Mouse (Mus musculus) ES-E14 (cell line): Measurements from ENCODE around the gene Rcvrn. TPM values are rescaled to one million over a fixed set of nuclear protein-coding genes. Genes with fewer than 3 reads are reported as not detected.

Experiments
- DNase-seq: peaks from one replicate; pipeline ENCODE4 v3.0.0-alpha.2; 2013; ENCODE audit warnings: low read depth, low spot score
- H3K27ac ChIP-seq: 2 replicates; pipeline ENCODE4 v1.5.1; 2012; ENCODE audit warnings: low read depth, mild to moderate bottlenecking, low read length, moderate library complexity, mixed read lengths; ENCODE audit not compliant: poor library complexity, insufficient read depth, severe bottlenecking
- H3K36me3 ChIP-seq: 2 replicates; pipeline ENCODE4 v1.6.1; 2012; ENCODE audit warnings: mild to moderate bottlenecking, low read length, moderate library complexity, mixed read lengths; ENCODE audit not compliant: control insufficient read depth, poor library complexity, insufficient read depth, severe bottlenecking
- H3K4me1 ChIP-seq, 2 experiments: fragments of 150-350 bp in 1 of 2; sonication (generic) in 1 of 2; 2 replicates each; pipeline ENCODE4 v1.6.1; 2012; ENCODE audit warnings: low read length in 2 of 2, mild to moderate bottlenecking in 1 of 2, mixed read lengths in 1 of 2; ENCODE audit not compliant: control insufficient read depth in 2 of 2, insufficient read depth in 2 of 2, poor library complexity in 1 of 2
- H3K4me3 ChIP-seq, 2 experiments: fragments of 150-350 bp in 1 of 2; sonication (generic) in 1 of 2; 2 replicates each; pipeline ENCODE4 v1.5.1; 2012; ENCODE audit warnings: low read length in 2 of 2, low read depth in 1 of 2, mild to moderate bottlenecking in 1 of 2, mixed read lengths in 1 of 2; ENCODE audit not compliant: insufficient read depth in 1 of 2, poor library complexity in 1 of 2, severe bottlenecking in 1 of 2
- H3K9ac ChIP-seq: 2 replicates; pipeline ENCODE4 v1.6.1; 2012; ENCODE audit warnings: low read depth, mild to moderate bottlenecking, low read length, mixed read lengths; ENCODE audit not compliant: poor library complexity, insufficient read depth, severe bottlenecking
- H3K9me3 ChIP-seq: fragments of 150-350 bp; sonication (generic); 2 replicates; pipeline ENCODE4 v1.6.1; 2012; ENCODE audit warnings: low read depth, mild to moderate bottlenecking, low read length; ENCODE audit not compliant: control insufficient read depth, insufficient read depth
- CHD2 ChIP-seq: IDR thresholded peaks from 2 replicates; pipeline ENCODE4 v1.6.1; 2014; ENCODE audit warnings: mild to moderate bottlenecking, low read depth, low read length, inconsistent platforms
- HCFC1 ChIP-seq: IDR thresholded peaks from 2 replicates; pipeline ENCODE4 v1.6.1; 2012; ENCODE audit warnings: low read length, inconsistent platforms, borderline replicate concordance; ENCODE audit not compliant: insufficient read depth
- MAFK ChIP-seq: IDR thresholded peaks from 2 replicates; pipeline ENCODE4 v1.6.1; 2014; ENCODE audit warnings: mild to moderate bottlenecking, low read depth, low read length, inconsistent platforms; ENCODE audit not compliant: insufficient read depth
- ZC3H11A ChIP-seq: IDR thresholded peaks from 2 replicates; pipeline ENCODE4 v1.6.1; 2012; ENCODE audit warnings: low read depth, mild to moderate bottlenecking, inconsistent platforms, low read length, borderline replicate concordance
- ZNF384 ChIP-seq: IDR thresholded peaks from 2 replicates; pipeline ENCODE4 v1.6.1; 2012; ENCODE audit warnings: low read depth, low read length, inconsistent platforms
- in situ Hi-C, 2 experiments: fragments of 600-800 bp; cut with MboI; formaldehyde crosslinking; loops; one replicate each; pipeline ENCODE4 v1.15.1; 2025; ENCODE audit warnings: low sequenced_read_pairs in 2 of 2, inconsistent platforms in 1 of 2; ENCODE audit not compliant: unreplicated experiment in 2 of 2
- total RNA-seq: library from RNA; depleted of rRNA; stranded (reverse); fragments of 300-350 nt; gene quantifications from 2 replicates; pipeline ENCODE4 v1.2.3, GENCODE M21; 2012

Gene Rcvrn
- total RNA-seq, 1 experiment: not detected

DNA sequence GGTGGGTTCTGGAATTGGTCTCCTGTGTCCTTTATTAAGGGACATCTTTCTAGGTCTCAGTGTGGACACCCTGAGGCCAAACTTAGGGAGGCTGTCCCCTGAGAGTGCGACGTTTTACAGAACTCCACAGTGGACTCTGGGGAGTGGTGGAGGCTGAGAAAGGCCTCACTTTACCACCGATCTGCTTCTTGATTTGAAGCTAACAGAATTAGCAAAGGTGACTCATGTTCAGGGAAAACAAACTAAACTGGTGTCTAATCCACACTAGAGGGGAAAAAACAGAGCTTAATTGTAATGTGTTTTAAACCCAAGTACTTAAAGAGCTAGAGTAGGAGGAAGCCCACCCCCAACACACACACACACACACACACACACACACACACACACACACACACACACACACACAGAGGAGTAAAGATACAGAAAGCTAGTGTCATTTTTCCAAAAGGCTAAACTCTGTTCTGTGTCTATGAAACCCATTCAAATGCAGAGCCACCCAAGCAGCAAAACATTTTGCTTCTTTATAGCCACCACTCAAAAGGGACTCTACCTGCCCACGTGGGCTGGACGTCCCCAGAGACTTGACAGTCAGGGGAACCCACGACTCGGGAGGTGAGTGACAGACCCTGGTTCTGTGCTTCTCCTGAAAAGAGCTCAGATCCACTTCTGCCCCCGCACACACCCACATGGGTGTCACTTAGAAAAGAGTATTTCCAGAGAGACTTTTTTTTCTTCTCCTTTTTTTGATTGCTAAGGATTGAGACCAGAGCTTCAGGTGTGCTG is 28.3 kb downstream of the Rcvrn start:
- Histone ChIP-seq H3K4me1 (no peaks in the 10 kb centered on the region), H3K9ac (no peak overlapping the region), H3K4me3 (no peak overlapping the region), H3K9me3 (no peaks in the 10 kb centered on the region), H3K36me3 (no peaks in the 10 kb centered on the region), H3K27ac (no peak overlapping the region)
- no peak for DNase-seq
- in situ Hi-C loops: no loop called here
- TF ChIP-seq ZNF384 (no peak), CHD2 (no peak)

DNA sequence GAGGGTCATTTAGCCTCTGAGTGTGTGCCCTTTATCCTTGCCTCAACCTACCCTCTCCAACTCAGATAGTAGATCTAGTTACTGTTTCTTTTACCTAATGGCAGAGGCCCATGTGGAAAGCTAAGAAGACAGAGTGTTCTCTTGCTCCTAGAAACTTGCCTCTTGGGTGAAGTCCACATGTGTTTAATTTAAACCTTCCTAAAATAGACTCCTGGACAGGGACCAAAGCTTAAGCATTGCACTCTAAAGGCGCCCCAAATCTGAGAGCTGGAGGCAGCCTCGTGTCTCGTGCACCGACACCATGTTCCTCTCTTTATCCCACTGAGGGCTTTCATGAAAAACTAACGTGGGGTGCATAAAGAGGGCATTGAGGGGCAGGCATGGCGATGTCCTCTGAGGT is 32.0 kb downstream of the Rcvrn start:
- in situ Hi-C loops: no loop called here
- TF ChIP-seq ZC3H11A: no peak
- no peak for TF ChIP-seq CHD2
- TF ChIP-seq HCFC1: no peak
- TF ChIP-seq ZNF384: no peak
- TF ChIP-seq MAFK: no peak
- Histone ChIP-seq H3K36me3 (no peaks in the 10 kb centered on the region), H3K4me1 (no peaks in the 10 kb centered on the region), H3K9me3 (no peaks in the 10 kb centered on the region), H3K4me3 (no peak overlapping the region), H3K27ac (no peak overlapping the region), H3K9ac (no peak overlapping the region)
- DNase-seq: no peak

DNA sequence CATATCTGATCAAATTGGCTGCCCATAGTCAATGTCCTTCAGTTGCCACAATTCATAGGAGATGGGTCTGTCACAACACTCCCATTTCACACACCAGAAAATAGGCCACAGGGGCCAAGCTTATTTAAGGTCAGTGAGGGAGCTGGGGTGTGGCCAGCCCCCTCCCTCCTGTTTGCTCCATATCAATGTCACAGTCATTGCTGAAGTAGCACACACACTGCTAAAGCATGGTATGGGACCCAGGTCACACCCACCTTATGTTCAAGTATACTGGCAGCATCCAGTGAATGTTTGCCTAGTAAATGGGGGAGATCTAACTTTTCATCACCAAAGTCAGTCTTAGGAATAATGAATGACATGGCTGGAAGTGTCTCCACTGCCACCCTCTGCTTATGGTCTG is 33.6 kb downstream of the Rcvrn start:
- in situ Hi-C loops: no loop called here
- Histone ChIP-seq H3K27ac (no peak overlapping the region), H3K4me1 (no peaks in the 10 kb centered on the region), H3K36me3 (no peaks in the 10 kb centered on the region), H3K4me3 (no peak overlapping the region), H3K9me3 (no peaks in the 10 kb centered on the region), H3K9ac (no peak overlapping the region)
- DNase-seq: no peak
- TF ChIP-seq ZC3H11A: no peak
- no peak for TF ChIP-seq ZNF384
- TF ChIP-seq CHD2: no peak
- no peak for TF ChIP-seq HCFC1
- no peak for TF ChIP-seq MAFK

DNA sequence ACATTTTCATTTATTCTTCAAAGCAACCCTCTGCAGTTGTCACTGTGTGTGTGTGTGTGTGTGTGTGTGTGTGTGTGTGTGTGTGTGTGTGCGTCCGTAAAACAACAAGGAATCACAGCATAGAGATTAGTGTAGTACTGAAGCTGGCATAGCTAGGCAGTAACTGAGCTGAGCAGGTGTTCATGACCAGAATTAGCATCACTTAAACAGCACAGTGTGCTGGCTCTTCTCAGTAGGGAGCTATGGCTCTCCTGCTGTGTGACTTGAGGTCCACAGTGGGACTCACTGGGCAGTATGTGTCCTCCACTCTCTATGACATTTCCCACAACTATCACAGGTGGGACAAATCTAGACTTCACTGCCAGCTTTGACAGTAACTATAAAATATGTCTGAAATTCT is 35.9 kb downstream of the Rcvrn start:
- no peak overlapping the region for H3K4me3 ChIP-seq
- no peaks in the 10 kb centered on the region for H3K4me1 ChIP-seq
- H3K36me3 ChIP-seq: no peaks in the 10 kb centered on the region
- TF ChIP-seq MAFK (no peak), ZC3H11A (no peak), ZNF384 (no peak), CHD2 (no peak), HCFC1 (no peak)
- H3K27ac ChIP-seq: no peak overlapping the region
- in situ Hi-C loops: no loop called here
- H3K9me3 ChIP-seq: no peaks in the 10 kb centered on the region
- H3K9ac ChIP-seq: no peak overlapping the region
- DNase-seq: no peak

- Histone ChIP-seq H3K4me1 (no peaks in the 10 kb centered on the region), H3K36me3 (no peaks in the 10 kb centered on the region), H3K27ac (no peak overlapping the region), H3K9ac (no peak overlapping the region), H3K4me3 (no peak overlapping the region), H3K9me3 (no peaks in the 10 kb centered on the region)
- no peak for DNase-seq
- TF ChIP-seq HCFC1 (no peak), MAFK (no peak), ZC3H11A (no peak), ZNF384 (no peak), CHD2 (no peak)
- in situ Hi-C loops: no loop called here
Observed at GRCm38 (mm10) chr11:67733726-67734125, 38.6 kb downstream of the Rcvrn start.
